Mouse (Mus musculus): Measurements from ENCODE around the gene Bcl2l10. TPM values are rescaled to one million over a fixed set of nuclear protein-coding genes. Genes with fewer than 3 reads are reported as not detected.

Gene Bcl2l10
- polyA plus RNA-seq, 1 experiment from 2014 or later: not detected

- Histone ChIP-seq H3K4me3 (replicated peaks) (no peak overlapping the region), H3K27ac (replicated peaks) (no peak overlapping the region), H3K4me1 (no peaks in the 10 kb centered on the region), H3K9ac (no peak overlapping the region), H3K36me3 (no peaks in the 10 kb centered on the region), H3K9me3 (replicated peaks) (no peaks in the 10 kb centered on the region), H3K27me3 (no peaks in the 10 kb centered on the region), H3K4me2 (replicated peaks) (no peak overlapping the region)
- ATAC-seq (ENCODE audit: insufficient number of reproducible peaks, low FRiP score, low TSS enrichment, low read depth): no peak
- WGBS: 90% methylated on average over 9 of the region's 9 CpGs
These were observed 28.0 kb downstream of the Bcl2l10 start for GRCm38 (mm10) chr9:75375606-75376005.

- Histone ChIP-seq H3K4me3 (replicated peaks) (no peak overlapping the region), H3K9me3 (replicated peaks) (no peaks in the 10 kb centered on the region), H3K36me3 (no peaks in the 10 kb centered on the region), H3K4me2 (replicated peaks) (no peak overlapping the region), H3K9ac (no peak overlapping the region), H3K27ac (replicated peaks) (no peak overlapping the region), H3K27me3 (no peaks in the 10 kb centered on the region), H3K4me1 (no peaks in the 10 kb centered on the region)
- ATAC-seq (ENCODE audit: insufficient number of reproducible peaks, low FRiP score, low TSS enrichment, low read depth): no peak
- 80% methylated on average over 1 of the region's 1 CpGs for WGBS
These were observed 28.9 kb downstream of the Bcl2l10 start for GRCm38 (mm10) chr9:75376428-75376827.

GRCm38 (mm10) chr9:75378774-75379173 is 31.2 kb downstream of the Bcl2l10 start:
- no peak overlapping the region for H3K4me3 ChIP-seq (replicated peaks)
- no peaks in the 10 kb centered on the region for H3K36me3 ChIP-seq
- no peaks in the 10 kb centered on the region for H3K27me3 ChIP-seq
- H3K9me3 ChIP-seq (replicated peaks): no peaks in the 10 kb centered on the region
- no peak for ATAC-seq (ENCODE audit: insufficient number of reproducible peaks, low FRiP score, low TSS enrichment, low read depth)
- no peak overlapping the region for H3K9ac ChIP-seq
- H3K27ac ChIP-seq (replicated peaks): no peak overlapping the region
- H3K4me1 ChIP-seq: no peaks in the 10 kb centered on the region
- no peak overlapping the region for H3K4me2 ChIP-seq (replicated peaks)
- 88% methylated on average over 2 of the region's 2 CpGs for WGBS

- H3K36me3 ChIP-seq: 0 out of 2 replicates have a peak, but pooled peaks cover 13% of the 10 kb centered on the region
- no peak overlapping the region for H3K4me2 ChIP-seq (replicated peaks)
- no peaks in the 10 kb centered on the region for H3K4me1 ChIP-seq
- H3K9ac ChIP-seq: no peak overlapping the region
- 80% methylated on average over 14 of the region's 14 CpGs for WGBS
- ATAC-seq (ENCODE audit: insufficient number of reproducible peaks, low FRiP score, low TSS enrichment, low read depth): no peak
- H3K27ac ChIP-seq (replicated peaks): no peak overlapping the region
- H3K27me3 ChIP-seq: no peaks in the 10 kb centered on the region
- H3K9me3 ChIP-seq (replicated peaks): no peaks in the 10 kb centered on the region
- no peak overlapping the region for H3K4me3 ChIP-seq (replicated peaks)
These were observed 35.3 kb downstream of the Bcl2l10 start for GRCm38 (mm10) chr9:75382825-75383224.

- 85% methylated on average over 9 of the region's 9 CpGs for WGBS
- peaks cover 19% of the 10 kb centered on the region for H3K36me3 ChIP-seq
These were observed 36.2 kb downstream of the Bcl2l10 start for GRCm38 (mm10) chr9:75383785-75384184.

GRCm38 (mm10) chr9:75384337-75384962 is 36.9 kb downstream of the Bcl2l10 start:
- H3K9me3 ChIP-seq (replicated peaks): no peaks in the 10 kb centered on the region
- H3K4me3 ChIP-seq (replicated peaks): no peak overlapping the region
- no peak overlapping the region for H3K27ac ChIP-seq (replicated peaks)
- no peak overlapping the region for H3K9ac ChIP-seq
- no peak overlapping the region for H3K4me2 ChIP-seq (replicated peaks)
- peaks cover 26% of the 10 kb centered on the region for H3K36me3 ChIP-seq
- 82% methylated on average over 3 of the region's 3 CpGs for WGBS
- ATAC-seq (ENCODE audit: insufficient number of reproducible peaks, low FRiP score, low TSS enrichment, low read depth): no peak
- H3K4me1 ChIP-seq: no peaks in the 10 kb centered on the region
- no peaks in the 10 kb centered on the region for H3K27me3 ChIP-seq

More at GRCm38 (mm10) chr9:75383785-75384184, 36.2 kb downstream of the Bcl2l10 start:
- Histone ChIP-seq H3K4me2 (replicated peaks) (no peak overlapping the region), H3K4me3 (replicated peaks) (no peak overlapping the region), H3K9me3 (replicated peaks) (no peaks in the 10 kb centered on the region), H3K27ac (replicated peaks) (no peak overlapping the region), H3K4me1 (no peaks in the 10 kb centered on the region), H3K27me3 (no peaks in the 10 kb centered on the region), H3K9ac (no peak overlapping the region)
- ATAC-seq (ENCODE audit: insufficient number of reproducible peaks, low FRiP score, low TSS enrichment, low read depth): no peak

GRCm38 (mm10) chr9:75385218-75385974 is 37.8 kb downstream of the Bcl2l10 start:
- WGBS: 71% methylated on average over 9 of the region's 9 CpGs
- ATAC-seq (ENCODE audit: insufficient number of reproducible peaks, low FRiP score, low TSS enrichment, low read depth): no peak

GRCm38 (mm10) chr9:75393251-75393650 is 45.7 kb downstream of the Bcl2l10 start:
- Histone ChIP-seq H3K9me3 (replicated peaks) (no peaks in the 10 kb centered on the region), H3K4me2 (replicated peaks) (no peak overlapping the region), H3K36me3 (peaks cover 85% of the 10 kb centered on the region), H3K27me3 (no peaks in the 10 kb centered on the region), H3K27ac (replicated peaks) (no peak overlapping the region), H3K4me3 (replicated peaks) (no peak overlapping the region), H3K9ac (no peak overlapping the region), H3K4me1 (no peaks in the 10 kb centered on the region)
- no peak for ATAC-seq (ENCODE audit: insufficient number of reproducible peaks, low FRiP score, low TSS enrichment, low read depth)
- 84% methylated on average over 12 of the region's 12 CpGs for WGBS

More at GRCm38 (mm10) chr9:75385218-75385974, 37.8 kb downstream of the Bcl2l10 start:
- peaks cover 32% of the 10 kb centered on the region for H3K36me3 ChIP-seq
- H3K9ac ChIP-seq: no peak overlapping the region
- H3K4me3 ChIP-seq (replicated peaks): no peak overlapping the region
- no peaks in the 10 kb centered on the region for H3K4me1 ChIP-seq
- no peaks in the 10 kb centered on the region for H3K9me3 ChIP-seq (replicated peaks)
- no peak overlapping the region for H3K27ac ChIP-seq (replicated peaks)
- no peak overlapping the region for H3K4me2 ChIP-seq (replicated peaks)
- H3K27me3 ChIP-seq: no peaks in the 10 kb centered on the region

GRCm38 (mm10) chr9:75395971-75396370 is 48.4 kb downstream of the Bcl2l10 start:
- H3K4me2 ChIP-seq (replicated peaks): no peak overlapping the region
- no peak overlapping the region for H3K9ac ChIP-seq
- no peak for ATAC-seq (ENCODE audit: insufficient number of reproducible peaks, low FRiP score, low TSS enrichment, low read depth)
- H3K27ac ChIP-seq (replicated peaks): no peak overlapping the region
- H3K4me1 ChIP-seq: peaks cover 4% of the 10 kb centered on the region; the same call in 1 of the 2 replicates
- WGBS: 90% methylated on average over 6 of the region's 6 CpGs
- H3K36me3 ChIP-seq: peaks cover 72% of the 10 kb centered on the region
- H3K4me3 ChIP-seq (replicated peaks): no peak overlapping the region
- no peaks in the 10 kb centered on the region for H3K9me3 ChIP-seq (replicated peaks)
- no peaks in the 10 kb centered on the region for H3K27me3 ChIP-seq

GRCm38 (mm10) chr9:75399069-75399468 is 51.5 kb downstream of the Bcl2l10 start:
- Histone ChIP-seq H3K4me2 (replicated peaks) (no peak overlapping the region), H3K4me1 (peaks cover 22% of the 10 kb centered on the region), H3K27ac (replicated peaks) (no peak overlapping the region), H3K9ac (no peak overlapping the region), H3K9me3 (replicated peaks) (no peaks in the 10 kb centered on the region), H3K4me3 (replicated peaks) (no peak overlapping the region), H3K36me3 (peaks cover 42% of the 10 kb centered on the region), H3K27me3 (no peaks in the 10 kb centered on the region)
- no peak for ATAC-seq (ENCODE audit: insufficient number of reproducible peaks, low FRiP score, low TSS enrichment, low read depth)
- WGBS: 78% methylated on average over 4 of the region's 4 CpGs

- no peak overlapping the region for H3K9ac ChIP-seq
- 68% methylated on average over 5 of the region's 5 CpGs for WGBS
- no peak overlapping the region for H3K4me3 ChIP-seq (replicated peaks)
- H3K27ac ChIP-seq (replicated peaks): no peak overlapping the region
- no peaks in the 10 kb centered on the region for H3K9me3 ChIP-seq (replicated peaks)
- peaks cover 28% of the 10 kb centered on the region for H3K36me3 ChIP-seq
- no peak overlapping the region for H3K4me2 ChIP-seq (replicated peaks)
- peaks cover 24% of the 10 kb centered on the region for H3K4me1 ChIP-seq
- ATAC-seq (ENCODE audit: insufficient number of reproducible peaks, low FRiP score, low TSS enrichment, low read depth): no peak
- no peaks in the 10 kb centered on the region for H3K27me3 ChIP-seq
These were observed 53.1 kb downstream of the Bcl2l10 start for GRCm38 (mm10) chr9:75400639-75401038.

All from embryonic facial prominence, embryonic 15.5 days (tissue).